Mouse (Mus musculus) inflammation-experienced regulatory T-cells (primary cell): Measurements from ENCODE around the gene Pate4. TPM values are rescaled to one million over a fixed set of nuclear protein-coding genes. Genes with fewer than 3 reads are reported as not detected.

Experiments used
- polyA plus RNA-seq, 2 experiments: library from polyadenylated mRNA; unstranded; fragments of 100-300 nt; shearing (Covaris generic); gene quantifications; one replicate each; pipeline ENCODE4 v1.2.1; 2017

Pate4 gene
- under 1 TPM in 1 of 2 experiments, not detected in 1; 0.14 TPM for polyA plus RNA-seq

GRCm38 (mm10) chr9:35611841-35612240 is at the start of gene Pate4:
TSS of gene Pate4 (minus strand) at chr9:35611941.

GRCm38 (mm10) chr9:35648102-35648501 is 36.4 kb upstream of the Pate4 start, which contains the start of gene Pate3:
TSS of gene Pate3 (minus strand) at chr9:35648202.

GRCm38 (mm10) chr9:35569571-35570534 is 41.9 kb downstream of the Pate4 start, which contains the start of the genes Pate2 and Hyls1:
TSS of gene Pate2 (plus strand) at chr9:35570284.
TSS of gene Hyls1 (minus strand) at chr9:35570398.

GRCm38 (mm10) chr9:35558257-35559008 is 53.3 kb downstream of the Pate4 start, which contains the start of the genes Ddx25 and Pus3:
TSS of gene Ddx25 (minus strand) at chr9:35558528.
TSS of gene Pus3 (plus strand) at chr9:35558595.

Other genes with a start within 250 kb of the Pate4 start
- 1 to 10 TPM; 4.0 to 8.0 TPM for gene Cdon, start 190.8 kb downstream of the Pate4 start, polyA plus RNA-seq
- not detected for gene Gm1113, start 93.7 kb downstream of the Pate4 start, polyA plus RNA-seq
- gene Ddx25, start 53.4 kb downstream of the Pate4 start, polyA plus RNA-seq, result under 1 TPM; 0.05 to 0.12 TPM
- 10 to 100 TPM; 30.7 to 48.0 TPM for gene Pus3, start 53.3 kb downstream of the Pate4 start, polyA plus RNA-seq
- under 1 TPM in 1 of 2 experiments, not detected in 1; 0.84 TPM for gene Pate2, start 41.7 kb downstream of the Pate4 start, polyA plus RNA-seq
- 1 to 10 TPM; 6.0 to 7.5 TPM for gene Hyls1, start 41.5 kb downstream of the Pate4 start, polyA plus RNA-seq
- gene Pate3, start 36.3 kb upstream of the Pate4 start, polyA plus RNA-seq, result under 1 TPM in 1 of 2 experiments, not detected in 1; 0.56 TPM
- 1 to 10 TPM in 1 of 2 experiments, under 1 TPM in 1; 0.10 to 2.0 TPM for gene Pate1, start 75.4 kb upstream of the Pate4 start, polyA plus RNA-seq
- not detected for gene Gm17677, start 129.1 kb upstream of the Pate4 start, polyA plus RNA-seq
- not detected for gene Gm17727, start 166.2 kb upstream of the Pate4 start, polyA plus RNA-seq
- gene Gm27235, start 178.2 kb upstream of the Pate4 start, polyA plus RNA-seq, result not detected
- not detected for gene D730048I06Rik, start 178.2 kb upstream of the Pate4 start, polyA plus RNA-seq
- not detected for gene 9230110F15Rik, start 232.2 kb upstream of the Pate4 start, polyA plus RNA-seq